Mouse (Mus musculus) neural tube, embryonic 14.5 days (tissue): ENCODE measurements around the gene Gpc6. TPM values are rescaled to one million over a fixed set of nuclear protein-coding genes. Genes with fewer than 3 reads are reported as not detected.

Experiments used
- ATAC-seq: fragments of 200-750 bp; cut with Nextera tagmentation; 2 replicates; pipeline ENCODE4 v1.8.0; 2017; ENCODE audit warnings: low read depth, mild to moderate bottlenecking, moderate TSS enrichment, moderate library complexity
- H3K27ac ChIP-seq: fragments of 300-500 bp; sonication (generic); 2 replicates; pipeline ENCODE4 v1.5.1; 2014; ENCODE audit warnings: low read depth, mild to moderate bottlenecking, control low read depth, low read length, moderate library complexity, mixed read lengths
- H3K27me3 ChIP-seq: fragments of 300-500 bp; sonication (generic); 2 replicates; pipeline ENCODE4 v1.6.1; 2014; ENCODE audit warnings: low read length; ENCODE audit not compliant: control insufficient read depth, insufficient read depth
- H3K36me3 ChIP-seq: fragments of 300-500 bp; sonication (generic); 2 replicates; pipeline ENCODE4 v1.6.1; 2014; ENCODE audit warnings: low read length, mixed read lengths; ENCODE audit not compliant: control insufficient read depth, insufficient read depth
- H3K4me1 ChIP-seq: fragments of 300-500 bp; sonication (generic); 2 replicates; pipeline ENCODE4 v1.6.1; 2014; ENCODE audit warnings: low read length; ENCODE audit not compliant: control insufficient read depth, insufficient read depth
- H3K4me2 ChIP-seq: fragments of 300-500 bp; sonication (generic); 2 replicates; pipeline ENCODE4 v1.6.1; 2014; ENCODE audit warnings: mild to moderate bottlenecking, low read depth, low read length, control low read depth
- H3K4me3 ChIP-seq: fragments of 300-500 bp; sonication (generic); 2 replicates; pipeline ENCODE4 v1.5.1; 2014; ENCODE audit warnings: low read depth, low read length, control low read depth, mixed read lengths
- H3K9ac ChIP-seq: fragments of 300-500 bp; sonication (generic); replicated peaks from 2 replicates; pipeline ENCODE4 v1.6.1; 2014; ENCODE audit warnings: low read depth, mild to moderate bottlenecking, control low read depth, low read length, mixed read lengths
- H3K9me3 ChIP-seq: fragments of 300-500 bp; sonication (generic); 2 replicates; pipeline ENCODE4 v1.6.1; 2016; ENCODE audit warnings: low read length; ENCODE audit not compliant: control insufficient read depth
- WGBS: fragments of 180-500 bp; shearing (Covaris S2); extraction: QIAGEN DNeasy Blood & Tissue Kit; methylation state at CpG from one replicate; pipeline ENCODE4 v1.1.7; 2014; 5-methylcytosine and 5-hydroxymethylcytosine counted together
- polyA plus RNA-seq: library from polyadenylated mRNA; unstranded; fragments of >200 nt; fragmentation: Nextera tagmentation; extraction: Ambion mirVana; gene quantifications from 2 replicates; pipeline ENCODE4 v1.2.1, GENCODE M21; 2014

The Gpc6 gene
- polyA plus RNA-seq, 1 experiment from 2014 or later, result 20.8 TPM

GRCm38 (mm10) chr14:117332256-117332655 lies 407.1 kb downstream of the Gpc6 start:
- no peaks in the 10 kb centered on the region for H3K4me1 ChIP-seq
- no peaks in the 10 kb centered on the region for H3K9me3 ChIP-seq
- ATAC-seq, result no peak
- H3K27ac ChIP-seq, result no peak overlapping the region
- H3K4me2 ChIP-seq, result no peak overlapping the region
- WGBS, result 76% methylated on average over 1 of the region's 1 CpGs
- no peak overlapping the region for H3K9ac ChIP-seq
- no peaks in the 10 kb centered on the region for H3K36me3 ChIP-seq
- no peak overlapping the region for H3K4me3 ChIP-seq
- no peaks in the 10 kb centered on the region for H3K27me3 ChIP-seq

GRCm38 (mm10) chr14:117337271-117337670 lies 412.2 kb downstream of the Gpc6 start:
- Histone ChIP-seq H3K9ac (no peak overlapping the region), H3K4me2 (no peak overlapping the region), H3K4me1 (no peaks in the 10 kb centered on the region), H3K36me3 (no peaks in the 10 kb centered on the region), H3K27me3 (no peaks in the 10 kb centered on the region), H3K4me3 (no peak overlapping the region), H3K27ac (no peak overlapping the region), H3K9me3 (no peaks in the 10 kb centered on the region)
- peak; percentile 69; the same call in 1 of the 2 replicates for ATAC-seq
- 63% methylated on average over 1 of the region's 1 CpGs for WGBS

GRCm38 (mm10) chr14:117340549-117340948 lies 415.4 kb downstream of the Gpc6 start:
- no peaks in the 10 kb centered on the region for H3K27me3 ChIP-seq
- no peaks in the 10 kb centered on the region for H3K36me3 ChIP-seq
- H3K9ac ChIP-seq, result no peak overlapping the region
- H3K4me3 ChIP-seq, result no peak overlapping the region
- 76% methylated on average over 4 of the region's 4 CpGs for WGBS
- H3K27ac ChIP-seq, result no peak overlapping the region
- no peaks in the 10 kb centered on the region for H3K4me1 ChIP-seq
- H3K9me3 ChIP-seq, result no peaks in the 10 kb centered on the region
- no peak for ATAC-seq
- H3K4me2 ChIP-seq, result no peak overlapping the region

- 0 out of 2 replicates have a peak overlapping the region, but pooled peaks have one; percentile 14 for H3K4me2 ChIP-seq
- H3K9ac ChIP-seq, result no peak overlapping the region
- H3K27ac ChIP-seq, result no peak overlapping the region
- no peaks in the 10 kb centered on the region for H3K9me3 ChIP-seq
- H3K27me3 ChIP-seq, result no peaks in the 10 kb centered on the region
- 43% methylated on average over 6 of the region's 6 CpGs for WGBS
- no peak; the same call in 1 of the 2 replicates for ATAC-seq
- H3K36me3 ChIP-seq, result no peaks in the 10 kb centered on the region
- no peak overlapping the region for H3K4me3 ChIP-seq
- no peaks in the 10 kb centered on the region for H3K4me1 ChIP-seq
Observed at GRCm38 (mm10) chr14:117344505-117344904, 419.4 kb downstream of the Gpc6 start.

GRCm38 (mm10) chr14:117346372-117346885 lies 421.3 kb downstream of the Gpc6 start:
- Histone ChIP-seq H3K9me3 (no peaks in the 10 kb centered on the region), H3K36me3 (no peaks in the 10 kb centered on the region), H3K4me3 (no peak overlapping the region), H3K27me3 (no peaks in the 10 kb centered on the region), H3K9ac (no peak overlapping the region), H3K4me1 (no peaks in the 10 kb centered on the region), H3K27ac (no peak overlapping the region), H3K4me2 (no peak overlapping the region)
- 72% methylated on average over 6 of the region's 6 CpGs for WGBS
- ATAC-seq, result 0 out of 2 replicates have a peak, but pooled peaks have one; percentile 28

GRCm38 (mm10) chr14:117351296-117351695 lies 426.2 kb downstream of the Gpc6 start:
- Histone ChIP-seq H3K4me3 (no peak overlapping the region), H3K27me3 (no peaks in the 10 kb centered on the region), H3K4me2 (no peak overlapping the region), H3K9me3 (no peaks in the 10 kb centered on the region), H3K4me1 (no peaks in the 10 kb centered on the region), H3K9ac (no peak overlapping the region), H3K27ac (no peak overlapping the region), H3K36me3 (no peaks in the 10 kb centered on the region)
- 80% methylated on average over 7 of the region's 7 CpGs for WGBS
- ATAC-seq, result no peak

GRCm38 (mm10) chr14:117361155-117361964 lies 436.2 kb downstream of the Gpc6 start:
- H3K4me1 ChIP-seq, result no peaks in the 10 kb centered on the region
- no peaks in the 10 kb centered on the region for H3K9me3 ChIP-seq
- H3K4me3 ChIP-seq, result no peak overlapping the region
- H3K9ac ChIP-seq, result no peak overlapping the region
- no peak overlapping the region for H3K27ac ChIP-seq
- ATAC-seq, result no peak
- no peak overlapping the region for H3K4me2 ChIP-seq
- 60% methylated on average over 9 of the region's 9 CpGs for WGBS
- no peaks in the 10 kb centered on the region for H3K27me3 ChIP-seq
- H3K36me3 ChIP-seq, result no peaks in the 10 kb centered on the region

- no peak overlapping the region for H3K4me3 ChIP-seq
- H3K9ac ChIP-seq, result no peak overlapping the region
- no peaks in the 10 kb centered on the region for H3K27me3 ChIP-seq
- no peak for ATAC-seq
- H3K36me3 ChIP-seq, result no peaks in the 10 kb centered on the region
- H3K9me3 ChIP-seq, result no peaks in the 10 kb centered on the region
- H3K27ac ChIP-seq, result no peak overlapping the region
- 93% methylated on average over 2 of the region's 2 CpGs for WGBS
- H3K4me1 ChIP-seq, result no peaks in the 10 kb centered on the region
- no peak overlapping the region for H3K4me2 ChIP-seq
Observed at GRCm38 (mm10) chr14:117361965-117362309, 436.8 kb downstream of the Gpc6 start.

- 90% methylated on average over 18 of the region's 18 CpGs for WGBS
- Histone ChIP-seq H3K4me2 (no peak overlapping the region), H3K9me3 (no peaks in the 10 kb centered on the region), H3K4me3 (no peak overlapping the region), H3K9ac (no peak overlapping the region), H3K4me1 (no peaks in the 10 kb centered on the region), H3K27ac (no peak overlapping the region), H3K36me3 (no peaks in the 10 kb centered on the region), H3K27me3 (no peaks in the 10 kb centered on the region)
- no peak for ATAC-seq
Observed at GRCm38 (mm10) chr14:117369331-117369866, 444.3 kb downstream of the Gpc6 start.
